Mouse (Mus musculus): ENCODE results near the gene Smad1. TPM values are rescaled to one million over a fixed set of nuclear protein-coding genes. Genes with fewer than 3 reads are reported as not detected.

Smad1 gene
- 10 to 100 TPM; 11.5 to 20.5 TPM for polyA plus RNA-seq (2017; shearing (Covaris generic))

DNA sequence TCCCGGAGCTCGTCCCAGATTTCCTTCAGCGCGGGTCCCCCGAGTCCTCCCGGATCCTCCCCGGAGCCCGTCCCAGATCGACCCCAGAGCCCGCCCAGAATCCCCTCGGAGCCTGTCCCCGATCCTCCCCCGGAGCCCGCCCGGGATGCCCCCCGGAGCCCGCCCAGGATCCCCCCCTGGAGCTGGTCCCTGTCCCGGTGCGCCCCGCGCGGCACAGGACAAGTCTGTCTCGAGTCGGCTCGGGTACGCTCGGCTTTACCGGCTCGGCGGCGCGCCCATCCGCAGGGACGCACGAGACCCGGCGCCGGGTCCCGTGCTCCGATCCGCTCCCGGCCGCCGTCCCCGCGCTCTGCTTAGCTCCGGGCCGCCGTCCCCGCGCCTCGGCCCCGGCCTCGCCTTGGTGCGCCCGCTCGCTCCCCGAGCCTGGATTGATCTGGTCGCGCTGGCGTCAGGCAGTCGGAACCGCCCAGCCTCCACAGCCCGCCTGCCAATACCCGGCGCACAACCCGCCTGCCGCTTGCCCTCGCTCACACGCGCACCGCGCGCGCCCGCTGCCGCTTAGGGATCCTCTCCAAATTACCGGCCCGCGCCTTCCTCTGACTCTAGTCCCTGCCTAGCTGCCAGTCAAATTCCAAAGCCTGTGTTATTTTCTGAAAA lies at the start of gene Smad1:
Gene Smad1 (minus strand): TSS at position 525 of the 657 bp plus-strand sequence.

DNA sequence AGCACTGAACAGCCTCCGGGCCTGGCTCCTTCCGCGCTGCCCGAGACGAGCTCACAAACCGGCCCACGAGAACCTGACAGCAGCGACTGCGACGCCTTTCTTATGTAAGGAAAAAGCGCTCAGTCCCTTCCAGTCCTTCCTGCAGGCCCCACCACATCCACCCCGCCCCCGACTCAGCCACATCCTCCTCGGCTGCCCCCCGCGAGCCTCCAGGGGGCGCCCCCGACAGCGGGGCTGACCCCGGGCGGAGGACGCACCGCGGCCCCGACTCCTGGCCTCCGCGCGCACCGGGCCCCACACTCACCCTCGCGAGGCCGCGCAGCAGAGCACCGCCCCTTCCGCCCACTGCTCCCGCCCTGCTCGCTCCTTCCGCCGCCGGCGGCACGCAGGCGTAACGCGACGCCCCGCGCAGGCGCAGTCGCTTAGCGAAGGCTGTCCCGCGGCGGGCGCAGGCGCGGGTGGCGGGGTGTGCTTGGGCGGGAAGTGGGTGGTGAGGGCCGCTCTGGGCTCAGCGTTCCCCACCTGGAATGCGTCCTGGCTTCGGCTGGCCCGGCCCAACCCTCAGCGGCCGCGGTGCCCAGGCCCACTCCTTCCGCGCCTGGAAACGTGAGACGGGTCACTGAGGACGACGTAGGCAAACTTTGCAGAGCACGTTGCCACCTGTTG lies 104.6 kb downstream of the Smad1 start, which contains the start of gene Mmaa:
Gene Mmaa (minus strand): TSS at position 328 of the 666 bp plus-strand sequence.

Other genes starting within 250 kb of the Smad1 start
- not detected for gene 1700011L22Rik, start 150.9 kb downstream of the Smad1 start, polyA plus RNA-seq (2017; shearing (Covaris generic))
- 1 to 10 TPM; 6.5 to 6.8 TPM for gene Mmaa, start 104.6 kb downstream of the Smad1 start, polyA plus RNA-seq (2017; shearing (Covaris generic))
- 10 to 100 TPM; 30.9 to 38.4 TPM for gene Otud4, start 240.1 kb upstream of the Smad1 start, polyA plus RNA-seq (2017; shearing (Covaris generic))

All from activated CD4-positive, CD25-positive, alpha-beta regulatory T cell (primary cell).